Comparison of ENCODE assay signal across 18 mouse cellular contexts in the genomic region with DNA sequence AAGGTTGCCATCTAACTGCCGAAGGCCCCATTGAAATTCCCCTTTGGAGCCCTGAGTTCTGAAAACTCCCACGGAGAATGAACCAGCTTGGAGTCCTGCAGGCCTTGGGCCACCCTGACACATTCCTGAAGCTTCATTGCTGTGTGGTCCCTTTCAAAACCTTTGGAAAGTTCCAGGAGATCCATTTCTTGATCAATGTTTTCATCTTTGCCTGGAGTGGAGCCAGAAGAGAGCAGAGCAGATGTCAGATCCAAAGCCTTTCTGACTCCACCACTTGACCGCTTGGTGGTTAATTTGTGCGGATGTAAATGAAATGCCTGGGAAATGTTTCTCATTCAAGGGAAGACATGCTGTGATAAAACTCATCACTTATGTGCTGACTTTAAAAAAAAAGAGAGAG. TPM values are rescaled to one million over a fixed set of nuclear protein-coding genes. Genes with fewer than 3 reads are reported as not detected.
DNase-seq lines count a peak whose midpoint lies in the region; ATAC-seq and TF ChIP-seq lines count a peak whose summit lies in the region.
"Had no signal": no experiment of that assay in that cellular context is flagged by ENCODE, and none has a peak within 500 bp of the region (broad histone marks: within the 10 kb centered on the region; RNA-seq: fewer than 3 reads in every experiment).

No protein-coding gene starts in this region.

- no peak for TF ChIP-seq POLR2A in kidney, adult 2 months (IDR thresholded peaks at IDR 0.05; ENCODE audit: low read depth, low read length)

- WGBS in kidney, adult 2 months, result 51% methylated on average over 4 of the region's 4 CpGs
- WGBS in lung, embryonic 16.5 days, result 64% methylated on average over 4 of the region's 4 CpGs
- 62% methylated on average over 4 of the region's 4 CpGs for WGBS in kidney, embryonic 15.5 days
- 71% methylated on average over 4 of the region's 4 CpGs for WGBS in kidney, postnatal 0 days
- WGBS in liver, postnatal 0 days (ENCODE audit: insufficient replicate concordance), result 81% methylated on average over 4 of the region's 4 CpGs

- H3K4me3 ChIP-seq in kidney, adult 2 months (ENCODE audit: insufficient read depth, low read depth, low read length), result no peak overlapping the region
- no peak overlapping the region for H3K4me3 ChIP-seq in lung, embryonic 16.5 days (ENCODE audit: low read length)
- no peak overlapping the region for H3K4me3 ChIP-seq in kidney, embryonic 15.5 days (replicated peaks)
- H3K4me3 ChIP-seq in kidney, postnatal 0 days (replicated peaks; ENCODE audit: low read depth, low read length), result no peak overlapping the region
- H3K4me3 ChIP-seq in liver, postnatal 0 days (ENCODE audit: low read depth, low read length), result no peak overlapping the region
- H3K4me3 ChIP-seq: embryonic facial prominence, embryonic 13.5 days; heart, embryonic 15.5 days; limb, embryonic 15.5 days; neural tube, embryonic 13.5 days had no signal

- no peak overlapping the region for H3K4me2 ChIP-seq in lung, embryonic 16.5 days (ENCODE audit: low read depth, low read length)
- no peak overlapping the region for H3K4me2 ChIP-seq in kidney, embryonic 15.5 days
- no peak overlapping the region for H3K4me2 ChIP-seq in kidney, postnatal 0 days (ENCODE audit: low read length)
- H3K4me2 ChIP-seq in liver, postnatal 0 days (ENCODE audit: low read depth, low read length), result no peak overlapping the region
- H3K4me2 ChIP-seq: embryonic facial prominence, embryonic 13.5 days; heart, embryonic 15.5 days; limb, embryonic 15.5 days; neural tube, embryonic 13.5 days had no signal

- H3K27me3 ChIP-seq in kidney, adult 2 months (replicated peaks; ENCODE audit: control insufficient read depth, insufficient read depth, low read length), result no peaks in the 10 kb centered on the region
- H3K27me3 ChIP-seq in lung, embryonic 16.5 days (ENCODE audit: control insufficient read depth, insufficient read depth, low read depth, low read length), result no peaks in the 10 kb centered on the region
- H3K27me3 ChIP-seq in kidney, embryonic 15.5 days, result no peaks in the 10 kb centered on the region
- H3K27me3 ChIP-seq in kidney, postnatal 0 days (ENCODE audit: insufficient read depth, low read length), result no peaks in the 10 kb centered on the region
- H3K27me3 ChIP-seq in liver, postnatal 0 days (ENCODE audit: insufficient read depth, low read length), result no peaks in the 10 kb centered on the region
- H3K27me3 ChIP-seq: embryonic facial prominence, embryonic 13.5 days; heart, embryonic 15.5 days; limb, embryonic 15.5 days; Patski had no signal

- H3K36me3 ChIP-seq in kidney, adult 2 months (ENCODE audit: control insufficient read depth, insufficient read depth, low read length), result no peaks in the 10 kb centered on the region
- no peaks in the 10 kb centered on the region for H3K36me3 ChIP-seq in lung, embryonic 16.5 days (ENCODE audit: control insufficient read depth, insufficient read depth, low read length)
- H3K36me3 ChIP-seq in kidney, embryonic 15.5 days, result peaks cover 3% of the 10 kb centered on the region
- 0 out of 2 replicates have a peak, but pooled peaks cover 13% of the 10 kb centered on the region for H3K36me3 ChIP-seq in kidney, postnatal 0 days (ENCODE audit: insufficient read depth, low read length)
- H3K36me3 ChIP-seq in liver, postnatal 0 days (replicated peaks; ENCODE audit: insufficient read depth, low read length), result no peaks in the 10 kb centered on the region
- H3K36me3 ChIP-seq: embryonic facial prominence, embryonic 13.5 days; heart, embryonic 15.5 days; limb, embryonic 15.5 days; neural tube, embryonic 13.5 days had no signal

- H3K9me3 ChIP-seq in lung, embryonic 16.5 days (ENCODE audit: control insufficient read depth, low read length), result no peaks in the 10 kb centered on the region
- no peaks in the 10 kb centered on the region for H3K9me3 ChIP-seq in kidney, embryonic 15.5 days (replicated peaks)
- no peaks in the 10 kb centered on the region for H3K9me3 ChIP-seq in kidney, postnatal 0 days (replicated peaks; ENCODE audit: low read length)
- no peaks in the 10 kb centered on the region for H3K9me3 ChIP-seq in liver, postnatal 0 days (ENCODE audit: low read length)
- H3K9me3 ChIP-seq: embryonic facial prominence, embryonic 13.5 days; heart, embryonic 15.5 days; limb, embryonic 15.5 days; neural tube, embryonic 13.5 days had no signal

- no peak for TF ChIP-seq EP300 in liver, postnatal 0 days (IDR thresholded peaks at IDR 0.05; ENCODE audit: low read depth)

- no peak for ATAC-seq in lung, embryonic 16.5 days (ENCODE audit: low read depth)
- no peak for ATAC-seq in kidney, embryonic 15.5 days (replicated peaks; ENCODE audit: low FRiP score)
- no peak for ATAC-seq in kidney, postnatal 0 days (replicated peaks; ENCODE audit: low FRiP score, low read depth)
- ATAC-seq in liver, postnatal 0 days, result no peak
- ATAC-seq: Patski had no signal

- peaks cover 62% of the 10 kb centered on the region for H3K4me1 ChIP-seq in kidney, adult 2 months (ENCODE audit: control insufficient read depth, insufficient read depth, low read length)
- peaks cover 24% of the 10 kb centered on the region for H3K4me1 ChIP-seq in lung, embryonic 16.5 days (replicated peaks; ENCODE audit: control insufficient read depth, insufficient read depth, low read length)
- peaks cover 72% of the 10 kb centered on the region for H3K4me1 ChIP-seq in kidney, embryonic 15.5 days
- H3K4me1 ChIP-seq in kidney, postnatal 0 days (replicated peaks; ENCODE audit: insufficient read depth, low read length), result peaks cover 36% of the 10 kb centered on the region
- no peaks in the 10 kb centered on the region for H3K4me1 ChIP-seq in liver, postnatal 0 days (ENCODE audit: insufficient read depth)

- no peak overlapping the region for H3K9ac ChIP-seq in lung, embryonic 16.5 days (ENCODE audit: low read length)
- H3K9ac ChIP-seq in kidney, embryonic 15.5 days, result no peak overlapping the region
- H3K9ac ChIP-seq in kidney, postnatal 0 days (ENCODE audit: low read depth, low read length), result no peak overlapping the region
- no peak overlapping the region for H3K9ac ChIP-seq in liver, postnatal 0 days (replicated peaks)
- H3K9ac ChIP-seq: embryonic facial prominence, embryonic 13.5 days; heart, embryonic 15.5 days; limb, embryonic 15.5 days; neural tube, embryonic 13.5 days had no signal

- H3K27ac ChIP-seq in kidney, adult 2 months (ENCODE audit: insufficient read depth, low read depth, low read length), result peak overlapping the region; percentile 61
- peak overlapping the region; percentile 88 for H3K27ac ChIP-seq in lung, embryonic 16.5 days (ENCODE audit: low read length)
- H3K27ac ChIP-seq in kidney, embryonic 15.5 days, result peak overlapping the region; percentile 67; the same call in 1 of the 2 replicates
- H3K27ac ChIP-seq in kidney, postnatal 0 days, result peak overlapping the region; percentile 57
- H3K27ac ChIP-seq in liver, postnatal 0 days (ENCODE audit: low read depth), result no peak overlapping the region
- H3K27ac ChIP-seq: embryonic facial prominence, embryonic 13.5 days; heart, embryonic 15.5 days; neural tube, embryonic 13.5 days had no signal

- no peak for TF ChIP-seq CTCF in kidney, adult 2 months (conservative IDR thresholded peaks at IDR 0.05; ENCODE audit: insufficient read depth, insufficient read length, low read depth, low read length)
- TF ChIP-seq CTCF in kidney, postnatal 0 days (IDR thresholded peaks at IDR 0.05; ENCODE audit: low read depth), result no peak
- no peak for TF ChIP-seq CTCF in liver, postnatal 0 days (IDR thresholded peaks at IDR 0.05; ENCODE audit: low read depth)

- peak; percentile 39 for DNase-seq in kidney, adult 2 months
- no peak for DNase-seq in kidney, postnatal 25 days
- DNase-seq in lung, postnatal 10 days, result no peak
- DNase-seq in kidney, postnatal 0 days (ENCODE audit: low spot score), result no peak
- DNase-seq in MN1 (ENCODE audit: low spot score), result no peak
- DNase-seq in liver, postnatal 0 days, result no peak
- DNase-seq: adrenal gland, adult 8-10 months; cerebellum, adult 8-10 months; gastrocnemius, postnatal 14 days; right cerebral cortex, adult 18-20 months; thymus, adult 2 months had no signal

RNA-seq across cellular contexts. Expression of a gene that starts 8.8 kb away (rescaled TPM):
- polyA plus RNA-seq in kidney, adult 2 months (2012; rRNA removed), result 4,855 and 6,899 TPM in 2 replicates
- polyA plus RNA-seq in lung, embryonic 16.5 days (2015; fragmentation: Nextera tagmentation; extraction: Ambion mirVana), result 99.8 and 104 TPM in 2 replicates
- 343 and 354 TPM in 2 replicates for polyA plus RNA-seq in kidney, embryonic 15.5 days (2015; fragmentation: Nextera tagmentation; extraction: Ambion mirVana)
- 1,308 and 1,398 TPM in 2 replicates for polyA plus RNA-seq in kidney, postnatal 0 days (2015; fragmentation: Nextera tagmentation; extraction: Ambion mirVana)
- 89.6 and 97.3 TPM in 2 replicates for polyA plus RNA-seq in liver, postnatal 0 days (2015; fragmentation: Nextera tagmentation; extraction: Ambion mirVana)
